In the genomic region with DNA sequence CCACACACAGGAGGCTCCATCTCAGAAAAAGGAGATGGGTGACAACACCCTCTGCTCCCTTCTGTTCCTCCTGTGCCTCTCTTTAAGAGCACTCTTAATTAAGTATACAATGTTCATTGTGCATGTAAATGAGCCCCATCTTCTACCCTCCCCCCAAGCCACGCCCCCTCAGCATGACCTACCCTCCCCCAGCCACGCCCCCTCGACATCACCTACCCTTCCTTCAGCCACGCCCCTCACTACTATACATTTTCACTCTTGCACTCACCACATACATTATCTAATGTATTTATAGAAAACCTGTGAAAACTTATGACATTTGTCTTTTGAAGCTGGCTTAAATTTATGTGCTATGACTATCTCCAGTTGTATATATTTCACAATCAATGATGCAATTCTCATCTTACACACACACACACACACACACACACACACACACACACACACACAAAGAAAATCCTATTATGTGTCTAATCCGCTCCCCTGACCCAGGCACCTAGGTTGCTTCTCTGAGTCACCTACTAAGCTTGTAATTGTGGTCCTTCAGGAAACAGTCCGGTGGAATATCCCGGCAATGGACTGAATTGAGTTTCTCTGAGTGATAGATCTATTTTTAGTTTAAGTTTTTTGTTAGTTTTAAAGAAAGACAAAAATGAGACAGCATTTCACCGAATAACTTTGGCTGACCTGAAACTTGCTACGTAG, we compare ENCODE assay signal across 22 mouse cellular contexts. TPM values are rescaled to one million over a fixed set of nuclear protein-coding genes. Genes with fewer than 3 reads are reported as not detected.
DNase-seq lines count a peak whose midpoint lies in the region; ATAC-seq lines count a peak whose summit lies in the region.
"Had no signal": no experiment of that assay in that cellular context is flagged by ENCODE, and none has a peak within 500 bp of the region (broad histone marks: within the 10 kb centered on the region; RNA-seq: fewer than 3 reads in every experiment).

No protein-coding gene starts in this region.

- no peak overlapping the region for H3K27ac ChIP-seq in heart, embryonic 10.5 days
- H3K27ac ChIP-seq: embryonic facial prominence, embryonic 12.5 days; hindbrain, embryonic 12.5 days had no signal

- 86% methylated on average over 9 of the region's 9 CpGs for WGBS in heart, embryonic 10.5 days

- no peaks in the 10 kb centered on the region for H3K4me1 ChIP-seq in heart, embryonic 10.5 days
- H3K4me1 ChIP-seq: embryonic facial prominence, embryonic 12.5 days; hindbrain, embryonic 12.5 days had no signal

- 0 out of 2 replicates have a peak, but pooled peaks have one; percentile 24 for ATAC-seq in megakaryocyte-erythroid progenitor cell, adult 5-6 weeks (replicated peaks; ENCODE audit: low FRiP score, low TSS enrichment, poor library complexity, severe bottlenecking)
- ATAC-seq: forebrain, embryonic 15.5 days; hindbrain, embryonic 16.5 days; inflammation-experienced regulatory T-cells, adult 6 months; Patski had no signal

- DNase-seq in heart, adult 11 months = peak; percentile 67
- no peak for DNase-seq in heart, embryonic 10.5 days (ENCODE audit: low spot score)
- peak; percentile 47 for DNase-seq in thymus, postnatal 14 days
- DNase-seq in thymus, postnatal 0 days (ENCODE audit: low spot score) = no peak
- DNase-seq in R1 (ENCODE audit: low read depth, low spot score) = peak; percentile 44
- no peak for DNase-seq in cerebellum, adult 11-12 months
- no peak for DNase-seq in cerebellum, postnatal 10 days
- DNase-seq: adrenal gland, adult 8-10 months; adrenal gland, postnatal 36 days; cerebellum, adult 8-10 months; cerebellum, postnatal 25 days; gastrocnemius, postnatal 10 days; heart, postnatal 10 days; heart, postnatal 4 days had no signal

- no peak overlapping the region for H3K4me3 ChIP-seq in heart, embryonic 10.5 days
- H3K4me3 ChIP-seq: embryonic facial prominence, embryonic 12.5 days; forebrain, embryonic 15.5 days; hindbrain, embryonic 12.5 days had no signal

- H3K9me3 ChIP-seq in heart, embryonic 10.5 days = no peaks in the 10 kb centered on the region
- H3K9me3 ChIP-seq: embryonic facial prominence, embryonic 12.5 days; forebrain, embryonic 15.5 days; hindbrain, embryonic 12.5 days had no signal

- H3K27me3 ChIP-seq in heart, embryonic 10.5 days (ENCODE audit: insufficient read depth, poor library complexity, severe bottlenecking) = no peaks in the 10 kb centered on the region
- H3K27me3 ChIP-seq: embryonic facial prominence, embryonic 12.5 days; forebrain, embryonic 15.5 days; hindbrain, embryonic 12.5 days; Patski had no signal

- no peaks in the 10 kb centered on the region for H3K36me3 ChIP-seq in heart, embryonic 10.5 days
- H3K36me3 ChIP-seq: embryonic facial prominence, embryonic 12.5 days; forebrain, embryonic 15.5 days; hindbrain, embryonic 12.5 days had no signal

RNA-seq across cellular contexts. Expression of gene St8sia1, which starts 37.2 kb away (rescaled TPM):
- 3.1 and 3.4 TPM in 2 replicates for polyA plus RNA-seq in heart, embryonic 10.5 days (2016; fragmentation: Nextera tagmentation; extraction: Ambion mirVana)
- 8.1 and 10.0 TPM in 2 replicates for polyA plus RNA-seq in thymus, postnatal 0 days (2015; fragmentation: Nextera tagmentation; extraction: Ambion mirVana)
- total RNA-seq in megakaryocyte-erythroid progenitor cell, adult 5-6 weeks (2014; fragmentation: Nextera tagmentation) = 1.1 TPM in 1 of 2 replicates, not detected in the other
- total RNA-seq in megakaryocyte-erythroid progenitor cell, adult 5-6 weeks (2017) = not detected in 2 replicates
- total RNA-seq: MEL had no signal

Comparison
In these comparisons a context has a peak if more than half of its experiments do, and no peak if none do; other contexts are left out.
1. DNase-seq: peak in heart, adult 11 months (single experiment), thymus, postnatal 14 days (single experiment) and R1 (single experiment); none in heart, embryonic 10.5 days (single experiment), thymus, postnatal 0 days (single experiment), cerebellum, adult 11-12 months (single experiment) and cerebellum, postnatal 10 days (0 of 2).